16 mouse cellular contexts compared by ENCODE assay signal in genomic region chr4:40889252-40889651, GRCm38 (mm10). TPM values are rescaled to one million over a fixed set of nuclear protein-coding genes. Genes with fewer than 3 reads are reported as not detected.
DNase-seq lines count a peak whose midpoint lies in the region.
"Had no signal": no experiment of that assay in that cellular context is flagged by ENCODE, and none has a peak within 500 bp of the region (broad histone marks: within the 10 kb centered on the region; RNA-seq: fewer than 3 reads in every experiment).

No protein-coding gene starts in this region.

- DNase-seq in heart, adult 9 months (ENCODE audit: low spot score in 2 of 2): peak; percentile 42 to 43
- no peak for DNase-seq in heart, postnatal 36 days
- DNase-seq in ovary, adult 18-20 months (ENCODE audit: low spot score): peak; percentile 71
- DNase-seq in ovary, postnatal 10 days (ENCODE audit: low spot score): no peak
- peak; percentile 86 for DNase-seq in adrenal gland, adult 2 months
- DNase-seq in testis, postnatal 14 days (ENCODE audit: low spot score): peak; percentile 48
- no peak for DNase-seq in right cerebral cortex, postnatal 10 days (ENCODE audit: low spot score in 2 of 2)
- no peak for DNase-seq in layer of hippocampus, adult 11-12 months (ENCODE audit: low spot score)
- DNase-seq: cerebellum, postnatal 10 days; kidney, postnatal 14 days; layer of hippocampus, postnatal 36 days had no signal

- intact Hi-C loops in heart, postnatal 36 days (cut with DNase I): no loop called here

RNA-seq across cellular contexts. Expression of gene Spink4, which starts 30.6 kb away (rescaled TPM):
- total RNA-seq in heart, postnatal 36 days (2021): not detected
- total RNA-seq in adrenal gland, adult 2 months (2021): 100 to 1,000 TPM in 1 of 2 experiments, not detected in 1; 112 TPM
- 6.3 and 15.7 TPM in 2 replicates for polyA plus RNA-seq in adrenal gland, adult 2 months (2012; rRNA removed)
- total RNA-seq: layer of hippocampus, postnatal 36 days; neutrophil, adult 5-6 weeks had no signal
- polyA plus RNA-seq: embryonic facial prominence, embryonic 13.5 days; forebrain, embryonic 11.5 days; hindbrain, embryonic 12.5 days; limb, embryonic 10.5 days had no signal

RNA-seq across cellular contexts. Expression of gene B4galt1, which starts 35.4 kb away (rescaled TPM):
- total RNA-seq in heart, postnatal 36 days (2021): 10 to 100 TPM; 62.1 to 69.1 TPM
- total RNA-seq in adrenal gland, adult 2 months (2021): 10 to 100 TPM; 53.0 to 67.7 TPM
- polyA plus RNA-seq in adrenal gland, adult 2 months (2012; rRNA removed): 166 and 197 TPM in 2 replicates

RNA-seq across cellular contexts. Expression of gene Bag1, which starts 58.8 kb away (rescaled TPM):
- total RNA-seq in heart, postnatal 36 days (2021): 100 to 1,000 TPM; 260 to 269 TPM
- 100 to 1,000 TPM; 274 to 368 TPM for total RNA-seq in adrenal gland, adult 2 months (2021)
- 268 and 567 TPM in 2 replicates for polyA plus RNA-seq in adrenal gland, adult 2 months (2012; rRNA removed)

RNA-seq across cellular contexts. Expression of gene Chmp5, which starts 59.0 kb away (rescaled TPM):
- 10 to 100 TPM; 39.2 to 40.1 TPM for total RNA-seq in heart, postnatal 36 days (2021)
- total RNA-seq in adrenal gland, adult 2 months (2021): 100 to 1,000 TPM; 101 to 104 TPM
- 4.1 and 4.5 TPM in 2 replicates for polyA plus RNA-seq in adrenal gland, adult 2 months (2012; rRNA removed)

Comparison
In these comparisons a context has a peak if more than half of its experiments do, and no peak if none do; other contexts are left out.
1. DNase-seq: peak in heart, adult 9 months (2 of 2), ovary, adult 18-20 months (single experiment), adrenal gland, adult 2 months (single experiment) and testis, postnatal 14 days (single experiment); none in heart, postnatal 36 days (0 of 2), ovary, postnatal 10 days (single experiment), right cerebral cortex, postnatal 10 days (0 of 2) and layer of hippocampus, adult 11-12 months (single experiment).